Mouse (Mus musculus) bone marrow, adult 2 months (tissue): ENCODE results near the gene Sf1.

Experiments
- CTCF ChIP-seq: fragments of 200-500 bp; IDR thresholded peaks from 2 replicates; pipeline ENCODE4 v1.5.1; 2011; ENCODE audit warnings: low read length, control low read depth; ENCODE audit not compliant: control insufficient read depth, insufficient read depth
- POLR2A ChIP-seq: fragments of 200-500 bp; IDR thresholded peaks from 2 replicates; pipeline ENCODE4 v1.6.1; 2011; ENCODE audit warnings: low read depth, mild to moderate bottlenecking, control low read depth, low read length, borderline replicate concordance; ENCODE audit not compliant: control insufficient read depth

GRCm38 (mm10) chr19:6372433-6372832 lies 8.9 kb downstream of the Sf1 start:
- TF ChIP-seq CTCF (no peak), POLR2A (no peak)
